Mouse (Mus musculus) adrenal gland, adult 18-20 months (tissue): ENCODE data around the gene Islr2. TPM values are rescaled to one million over a fixed set of nuclear protein-coding genes. Genes with fewer than 3 reads are reported as not detected.

ENCODE experiments used
- DNase-seq, 2 experiments: peaks; one replicate each; pipeline ENCODE4 v3.0.0; 2021 to 2022; ENCODE audit warnings: low spot score in 2 of 2
- total RNA-seq, 2 experiments: library from RNA; stranded (reverse); gene quantifications; 1 replicate in 1 of 2; 2 replicates in 1 of 2; pipeline ENCODE4 v1.2.3; 2021

Islr2 gene
- total RNA-seq, 2 experiments from 2014 or later, result 1.2 to 2.6 TPM

DNA sequence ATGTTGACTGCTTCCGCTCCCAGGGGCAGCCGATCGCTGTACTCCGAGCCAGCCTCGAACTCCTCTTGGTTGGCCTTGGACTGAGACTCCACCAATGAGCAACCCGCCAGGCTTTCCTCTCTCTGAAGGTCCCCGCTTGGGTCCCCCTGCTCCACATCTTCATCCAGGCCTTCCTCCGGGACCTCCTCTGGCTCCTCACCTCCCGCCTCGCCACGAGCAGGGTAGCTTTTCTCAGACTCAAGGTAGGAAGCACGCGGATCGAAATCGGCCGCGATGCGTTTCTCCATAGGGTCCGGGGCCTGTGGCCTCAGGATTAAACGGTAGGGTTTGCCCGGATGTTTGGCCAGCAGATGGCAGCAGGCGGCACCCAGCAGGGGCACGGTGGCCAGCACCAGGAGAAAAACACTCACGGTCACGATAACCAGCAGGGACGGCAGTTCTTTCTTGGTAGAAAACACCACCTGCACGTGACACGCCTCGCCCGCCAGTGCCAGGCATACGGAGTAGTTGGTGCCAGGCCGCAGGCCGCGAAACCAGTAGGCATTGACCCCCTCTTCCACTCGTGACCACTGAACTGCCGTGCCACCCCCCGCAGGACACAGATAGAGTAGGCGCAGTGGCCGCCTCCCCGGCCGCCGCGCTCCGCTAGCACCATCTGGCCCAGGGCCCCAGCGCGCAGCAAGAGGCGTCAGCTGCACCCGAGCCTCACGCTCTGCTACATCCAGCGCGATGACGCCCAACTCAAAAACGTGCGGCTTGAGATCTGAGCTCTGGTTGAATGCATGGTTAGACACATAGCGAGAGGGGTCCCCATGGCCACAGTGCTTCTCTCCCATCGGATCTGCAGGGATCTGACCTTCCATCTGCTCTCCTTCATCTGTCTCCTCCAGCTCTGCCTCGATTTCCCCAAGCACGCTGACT lies 6.1 kb downstream of the Islr2 start:
- DNase-seq, result peak; percentile 64 to 67

DNA sequence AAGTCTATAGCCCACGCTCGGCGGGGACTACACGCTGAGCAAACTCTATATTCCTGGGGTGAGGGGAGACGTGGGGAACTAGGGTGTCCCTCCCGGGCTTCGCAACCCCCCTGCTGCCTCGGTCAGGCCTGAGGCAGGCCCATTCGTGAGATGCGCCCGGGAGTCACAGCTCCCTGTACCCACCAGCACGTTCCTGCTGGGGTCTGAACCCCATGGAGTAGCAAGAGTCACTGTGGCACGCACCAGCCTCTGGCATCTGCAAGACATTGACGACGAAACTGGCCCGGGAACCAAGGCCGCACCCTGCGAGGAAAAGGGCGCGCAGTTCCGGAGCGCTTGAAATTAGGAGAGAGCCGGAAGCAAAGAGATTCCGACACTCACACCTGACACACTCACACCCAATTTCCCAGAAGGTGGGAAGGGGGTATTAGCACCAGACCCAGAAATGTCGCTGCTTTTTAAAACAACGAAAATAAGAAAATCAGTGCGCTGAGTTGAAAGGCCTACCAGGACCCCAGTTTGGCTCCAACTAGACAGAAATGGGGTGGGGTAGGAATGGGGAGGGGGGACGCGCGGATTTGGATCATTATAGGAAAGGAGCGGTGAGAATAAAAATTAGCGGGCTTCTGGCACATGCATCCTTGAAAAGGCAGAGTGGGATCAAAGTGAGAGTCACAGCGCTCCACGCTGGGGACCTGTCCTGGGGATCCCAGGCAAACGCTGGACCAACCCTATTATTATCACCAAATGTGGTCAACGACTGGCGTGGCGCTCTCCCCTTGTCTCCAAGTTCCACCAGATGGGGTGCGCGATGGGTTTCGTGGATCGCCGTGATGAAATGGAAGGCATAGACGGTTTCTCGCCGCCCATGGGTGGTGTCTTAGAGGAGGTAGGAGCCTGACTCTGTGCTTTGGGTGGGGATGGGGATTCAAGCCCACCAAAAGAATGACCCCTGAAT lies 7.2 kb downstream of the Islr2 start:
- no peak for DNase-seq

DNA sequence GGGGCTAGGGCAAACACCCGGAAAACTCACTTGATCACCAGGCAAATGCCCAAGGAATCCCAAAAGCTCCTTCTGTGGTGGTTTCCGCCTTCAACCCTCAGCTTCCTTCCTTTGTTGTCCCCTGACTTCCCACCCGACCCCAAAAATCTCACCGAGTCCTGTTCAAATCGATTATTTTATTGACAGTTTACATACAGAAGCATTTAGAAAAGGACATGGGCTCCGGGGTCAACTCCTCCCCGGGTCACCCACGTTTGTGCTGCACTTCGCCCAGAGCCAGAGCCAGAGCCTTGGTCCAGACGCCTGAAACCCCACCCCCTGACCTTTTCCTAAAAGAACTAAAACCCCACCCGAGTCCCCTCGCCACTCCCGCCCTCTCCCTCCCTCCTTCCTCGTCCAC lies 8.0 kb downstream of the Islr2 start:
- DNase-seq, result no peak

DNA sequence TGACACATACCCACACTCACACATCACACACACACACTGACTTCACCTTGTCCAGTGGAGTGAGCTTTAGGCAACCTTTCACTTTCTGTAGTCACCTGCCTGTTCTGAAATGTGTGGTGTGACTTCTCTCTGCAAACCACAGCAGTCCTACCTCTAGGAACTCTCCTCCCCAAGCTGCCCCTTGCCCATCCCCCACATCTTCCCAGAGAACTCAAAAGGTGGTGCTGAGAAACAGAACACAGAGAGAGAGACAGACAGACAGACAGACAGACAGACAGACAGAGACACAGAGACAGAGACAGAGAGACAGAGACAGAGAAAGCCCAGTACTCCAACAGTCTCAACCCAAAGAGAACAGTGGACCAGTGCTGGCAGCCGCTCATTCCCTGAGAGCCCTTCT lies 8.4 kb downstream of the Islr2 start:
- DNase-seq, result no peak

DNA sequence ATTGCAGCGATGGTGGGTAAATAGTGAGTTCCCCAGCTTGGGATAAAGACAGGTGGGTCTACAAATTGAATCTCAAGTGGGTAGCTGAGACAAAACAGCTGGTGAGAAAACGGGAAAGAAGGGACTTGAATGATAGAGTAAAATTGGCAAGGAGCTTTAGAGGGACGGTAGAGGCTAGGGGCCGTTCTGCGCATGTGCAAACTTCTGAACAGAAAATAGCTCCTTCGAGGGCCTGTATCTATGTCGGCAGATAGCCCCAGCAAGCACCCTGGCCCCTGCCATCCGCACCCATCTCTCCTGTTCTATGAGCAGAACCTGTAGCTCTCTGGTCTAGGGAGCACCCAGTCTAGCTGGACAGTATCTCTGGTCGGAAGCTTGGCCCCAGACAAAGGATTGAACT lies 9.9 kb downstream of the Islr2 start:
- DNase-seq, result no peak

DNA sequence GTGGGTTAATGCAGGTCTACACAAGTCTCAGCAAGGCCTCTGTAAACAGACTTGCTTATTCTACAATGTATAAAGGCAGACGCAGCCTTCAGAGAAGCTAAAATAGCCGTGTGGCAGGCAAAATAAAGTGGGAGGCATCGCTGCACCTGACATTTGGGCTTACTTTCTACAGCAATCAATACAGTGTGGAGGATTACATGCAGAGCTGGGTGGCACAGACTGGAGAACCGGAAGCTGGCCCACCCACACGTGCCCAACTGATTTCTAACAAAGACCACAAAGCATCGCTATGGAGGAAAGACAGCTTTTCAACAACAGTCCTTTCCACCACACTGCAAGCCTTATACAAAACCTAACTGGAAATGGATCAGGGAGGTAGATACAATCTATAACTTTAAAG lies 19.7 kb downstream of the Islr2 start:
- DNase-seq, result no peak

DNA sequence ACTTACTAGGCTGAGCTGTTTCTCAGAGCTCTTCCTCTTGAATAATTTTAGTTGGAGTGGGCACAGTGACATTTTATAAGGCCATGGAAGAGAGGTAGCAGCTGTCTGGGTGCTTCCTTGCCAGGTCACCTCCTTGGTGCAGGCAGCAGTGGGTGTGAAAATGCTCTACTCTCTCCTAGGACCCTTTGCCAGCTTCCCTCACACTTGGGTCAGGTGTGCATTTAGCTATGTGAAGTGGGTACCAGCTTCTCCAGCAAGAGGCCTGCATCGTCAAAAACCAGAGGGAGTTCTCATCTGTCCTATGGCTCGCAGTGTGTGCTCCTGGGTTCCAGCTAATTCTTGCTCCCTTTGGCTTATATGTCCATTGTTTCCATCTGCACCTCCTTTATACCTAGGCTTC lies 24.7 kb downstream of the Islr2 start:
- DNase-seq, result no peak

DNA sequence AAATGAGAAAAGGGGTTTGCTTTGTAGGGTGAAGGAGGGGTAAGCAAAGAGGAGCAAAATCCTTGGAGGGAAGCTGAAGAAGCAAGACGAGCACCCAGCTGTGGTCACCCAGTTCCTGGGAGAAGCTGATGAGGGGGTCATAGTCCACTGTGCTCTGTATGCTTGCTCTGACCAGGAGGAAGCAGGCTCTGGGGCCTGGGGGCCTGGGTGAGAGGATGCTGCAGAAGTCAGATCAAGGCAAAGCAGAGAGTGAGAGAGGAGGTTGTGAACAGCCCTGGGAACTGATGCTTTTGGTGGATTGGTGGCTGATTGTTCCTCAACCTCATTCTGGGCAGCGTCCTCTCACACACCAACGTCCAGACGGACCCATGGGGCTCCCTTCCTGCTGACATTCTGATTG lies 27.0 kb downstream of the Islr2 start:
- DNase-seq, result no peak

DNA sequence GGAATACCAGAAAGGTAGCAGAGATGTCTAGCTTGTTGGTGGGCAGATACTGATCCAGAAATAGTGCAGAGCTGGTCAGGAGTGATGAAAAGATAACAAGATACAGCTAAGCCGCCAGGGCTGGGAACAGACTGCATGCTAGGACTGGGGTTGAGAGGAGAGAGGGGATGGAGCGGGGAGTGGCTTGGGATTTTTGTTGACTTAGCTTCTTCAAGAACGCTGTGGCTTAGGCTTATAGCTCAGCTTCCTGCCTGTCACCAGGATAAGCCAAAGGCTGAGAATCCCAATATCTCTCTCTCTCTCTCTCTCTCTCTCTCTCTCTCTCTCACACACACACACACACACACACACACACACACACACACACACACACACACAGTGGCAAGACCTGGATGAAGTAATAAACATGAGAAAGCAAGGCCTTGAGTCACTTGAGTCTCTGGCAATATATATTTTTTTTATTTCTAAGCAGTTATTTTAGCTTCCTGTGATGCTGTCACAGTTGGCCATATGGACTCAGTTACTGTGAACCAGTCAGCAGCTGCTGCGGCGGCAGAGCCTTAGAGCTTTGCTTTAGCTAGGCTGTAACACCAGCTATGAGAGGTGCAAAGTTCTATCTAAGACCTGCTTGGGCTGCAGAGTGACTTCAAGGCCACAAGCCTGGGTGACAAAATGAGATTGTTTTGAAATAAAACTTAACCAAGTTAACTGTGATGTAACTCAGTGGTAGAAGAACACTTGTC lies 28.2 kb downstream of the Islr2 start:
- DNase-seq, result no peak

DNA sequence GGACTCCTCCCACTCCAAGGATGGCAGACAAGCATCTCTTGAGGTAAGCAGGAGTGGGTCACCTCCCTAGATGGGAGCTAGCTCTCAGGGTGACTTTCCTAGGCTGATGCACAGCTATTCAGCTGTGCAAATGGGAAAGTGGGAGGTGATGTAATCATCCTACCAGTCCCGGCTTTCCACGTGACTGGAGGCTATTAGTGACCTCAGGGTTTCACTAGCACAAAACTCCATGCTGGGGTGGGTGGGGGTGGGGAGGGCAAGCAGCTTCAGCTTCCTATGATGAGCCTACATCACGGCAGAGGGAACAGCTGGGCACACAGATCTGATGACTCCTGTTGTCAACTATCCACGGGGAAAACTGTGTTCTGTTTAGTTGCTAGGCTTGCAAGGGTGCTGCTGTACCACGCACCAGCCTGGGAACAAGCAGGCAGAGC lies 29.3 kb downstream of the Islr2 start:
- no peak for DNase-seq

DNA sequence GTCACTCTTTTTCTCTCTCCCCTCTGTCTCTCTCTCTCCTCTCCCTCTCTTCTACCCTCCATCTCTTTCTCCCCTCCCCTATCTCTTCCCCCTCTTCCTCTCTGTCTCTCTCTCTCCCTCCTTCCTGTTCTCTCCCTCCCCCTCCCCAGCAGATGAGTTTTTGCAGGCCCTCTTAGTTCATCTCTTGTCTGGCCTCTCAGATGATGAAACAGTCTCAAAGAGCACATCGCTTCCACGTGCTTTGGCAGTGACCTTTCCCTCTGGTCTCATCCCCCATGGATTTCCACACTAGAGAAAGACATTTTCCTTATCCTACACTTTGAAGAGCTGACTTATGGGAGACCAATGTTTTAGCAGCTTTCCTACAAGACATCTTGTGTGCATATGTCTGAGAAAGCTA lies 31.3 kb downstream of the Islr2 start:
- no peak for DNase-seq

DNA sequence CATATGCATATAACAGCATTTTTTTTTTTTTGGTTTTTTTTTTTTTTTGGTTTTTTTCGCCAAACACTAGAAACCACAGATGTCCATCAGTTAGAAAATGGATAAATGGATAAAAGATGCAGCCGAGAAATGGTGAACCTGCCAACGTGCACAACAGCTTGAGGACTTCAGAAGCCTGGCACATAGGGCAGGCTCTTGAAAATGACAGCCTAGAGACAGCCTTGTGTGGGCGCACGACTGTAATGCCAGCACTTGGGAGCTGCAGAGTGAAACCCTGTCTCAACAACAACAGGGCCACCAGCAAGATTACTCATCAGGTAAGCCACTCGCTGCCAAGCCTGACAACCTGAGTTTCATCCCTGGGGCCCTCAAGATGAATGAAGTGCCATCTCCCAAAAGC lies 34.7 kb downstream of the Islr2 start:
- no peak for DNase-seq

DNA sequence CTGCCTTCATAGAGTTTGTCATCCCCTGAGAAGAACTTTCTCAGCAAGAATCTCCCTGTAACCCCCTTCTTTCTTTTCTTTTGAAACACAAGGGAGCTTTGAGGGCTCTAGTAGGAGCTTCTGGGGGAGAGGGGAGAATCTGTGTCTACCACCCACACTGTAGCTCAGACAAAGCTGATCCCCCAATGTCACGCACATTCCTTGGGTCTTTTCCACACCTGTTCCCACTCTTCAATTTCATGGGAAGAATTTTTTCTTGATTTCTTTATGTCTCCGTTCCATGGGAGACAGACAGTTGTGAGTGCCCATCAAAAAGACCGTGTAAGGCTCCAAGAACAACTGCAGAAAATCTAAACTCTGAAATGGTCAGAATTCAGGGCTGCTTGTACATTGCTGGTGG lies 35.2 kb downstream of the Islr2 start:
- no peak for DNase-seq

DNA sequence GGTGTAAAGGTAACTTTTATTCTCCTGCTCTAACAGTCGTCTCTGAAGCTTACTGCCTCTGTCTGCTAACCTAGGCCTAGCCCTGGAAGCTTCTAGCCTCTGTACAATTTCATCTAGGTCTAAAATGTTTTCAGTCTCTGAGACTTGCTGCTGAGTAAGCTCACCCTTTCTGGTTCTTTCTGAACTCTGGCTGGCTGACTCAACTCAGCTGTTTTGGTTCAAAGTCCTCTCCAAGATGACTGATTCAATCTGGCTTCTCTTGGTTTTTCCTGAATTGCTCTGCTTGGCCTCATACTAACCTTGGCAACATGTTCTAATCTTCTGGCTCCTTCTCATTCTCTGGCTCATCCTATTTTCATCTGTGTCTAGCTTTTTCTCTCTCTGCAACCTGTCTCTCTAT lies 38.3 kb downstream of the Islr2 start:
- no peak for DNase-seq

DNA sequence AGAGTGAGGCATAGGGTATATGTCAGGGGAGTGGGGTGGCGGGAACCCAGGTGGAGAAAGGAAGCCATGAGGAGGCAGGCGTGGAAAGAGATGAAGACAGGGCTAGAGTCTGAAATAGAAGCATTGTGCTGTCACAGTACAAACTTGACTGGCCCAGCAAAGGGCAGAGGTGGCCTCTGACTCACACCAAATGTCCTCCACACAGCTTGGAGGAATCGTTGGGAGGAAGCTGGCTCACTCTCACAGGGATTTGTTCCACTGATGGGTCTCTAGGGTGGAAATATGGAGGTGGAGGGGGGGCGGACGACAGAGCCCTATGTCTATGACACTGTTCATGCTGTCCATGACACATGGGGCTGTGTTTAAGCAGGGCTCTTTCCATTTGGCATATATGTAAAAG lies 41.0 kb downstream of the Islr2 start:
- DNase-seq, result peak in 1 of 2 experiments; percentile 29

DNA sequence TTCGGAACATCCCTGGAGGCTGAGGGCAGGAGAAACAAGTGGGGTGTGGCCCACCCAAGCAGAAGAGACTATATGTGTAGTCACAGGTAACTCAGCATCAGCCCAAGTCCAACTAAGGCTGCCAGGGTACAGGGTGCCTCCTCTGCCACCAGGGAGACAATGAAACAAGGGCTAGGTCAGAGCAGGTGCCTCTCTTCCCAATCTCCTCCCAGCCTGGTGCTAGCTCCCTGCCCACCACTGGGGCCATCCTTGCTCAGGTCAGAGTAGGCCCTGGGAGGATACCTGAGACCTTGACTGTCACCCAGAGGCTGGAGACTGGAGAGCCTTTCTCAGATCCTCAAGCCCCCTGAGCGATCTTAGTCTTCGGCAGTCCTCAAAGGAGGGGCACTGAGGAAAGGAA lies 41.9 kb downstream of the Islr2 start:
- DNase-seq, result no peak

DNA sequence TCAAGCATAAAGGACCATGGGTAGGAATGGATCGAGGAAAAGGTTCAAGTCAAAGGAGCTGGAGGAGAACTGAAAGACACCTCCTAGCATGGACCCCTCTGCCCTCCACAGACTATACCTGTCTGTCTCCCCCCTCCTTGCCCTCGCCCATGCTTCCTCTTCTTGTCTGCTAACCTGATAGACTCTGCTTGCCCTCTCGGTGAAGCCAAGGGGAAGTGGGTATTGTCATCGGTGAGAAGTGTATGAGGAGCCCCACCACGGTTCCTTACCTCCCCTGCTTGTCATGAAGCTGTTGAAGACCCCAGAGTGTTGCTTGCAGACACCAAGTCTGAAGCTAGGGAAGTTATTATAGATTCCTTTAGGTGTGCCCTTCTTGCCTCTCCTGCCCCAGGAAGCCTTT lies 43.8 kb downstream of the Islr2 start:
- DNase-seq, result no peak

DNA sequence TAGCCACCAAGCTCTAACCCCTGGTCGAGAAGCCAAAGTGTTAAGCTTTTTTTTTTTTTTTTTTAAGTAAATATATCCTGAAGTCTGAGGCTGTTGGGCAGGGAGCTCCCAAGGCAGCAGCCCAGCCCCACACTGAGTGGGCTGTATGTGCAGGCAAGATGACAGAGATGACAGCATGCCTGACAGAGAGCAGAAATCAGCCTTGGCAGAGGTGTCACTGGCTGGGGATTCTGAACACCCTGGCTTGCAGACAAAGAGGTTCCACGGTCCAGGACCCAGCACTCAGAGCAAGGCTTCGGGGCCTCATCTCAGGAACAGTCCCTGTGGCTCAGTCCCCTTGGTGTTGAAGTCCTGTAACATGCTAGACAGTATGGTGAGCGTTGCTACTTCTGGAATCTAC lies 44.3 kb downstream of the Islr2 start:
- DNase-seq, result no peak

DNA sequence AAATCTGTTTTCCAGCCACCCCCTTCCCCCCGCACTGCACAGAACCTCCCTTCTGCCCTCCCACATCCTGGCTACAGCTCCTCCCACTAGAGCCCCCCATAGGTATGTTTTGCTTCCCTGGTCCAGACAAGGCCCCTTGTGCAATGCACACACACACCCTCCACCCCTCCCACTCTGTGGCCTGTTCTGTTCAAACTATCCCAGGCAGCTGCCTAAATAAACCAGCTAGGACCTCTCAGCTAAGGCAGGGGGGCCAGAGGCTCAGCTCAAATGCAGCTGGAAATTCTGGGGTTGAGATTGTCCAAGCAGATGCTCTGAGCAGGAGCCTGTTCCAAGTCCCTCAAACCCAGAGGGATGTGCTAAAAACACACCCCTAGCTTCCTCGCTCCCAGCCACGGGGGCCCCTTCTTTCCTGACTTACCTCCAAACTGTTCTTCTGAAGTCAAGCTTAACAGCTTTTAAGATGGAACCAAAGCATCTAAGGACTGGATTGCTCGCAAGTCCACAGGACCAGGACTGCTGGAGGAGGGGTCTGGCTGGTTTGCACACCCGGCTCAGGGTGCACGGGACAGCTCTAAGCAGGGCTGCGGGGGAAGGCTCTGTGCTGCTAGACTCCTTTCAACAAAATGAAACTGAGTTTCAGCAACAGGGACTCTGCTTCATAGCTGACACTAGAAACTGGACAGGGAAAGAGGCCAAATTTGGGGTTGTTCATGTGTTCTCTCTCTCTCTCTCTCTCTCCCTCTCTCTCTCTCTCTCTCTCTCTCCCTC lies 45.4 kb downstream of the Islr2 start:
- no peak for DNase-seq

DNA sequence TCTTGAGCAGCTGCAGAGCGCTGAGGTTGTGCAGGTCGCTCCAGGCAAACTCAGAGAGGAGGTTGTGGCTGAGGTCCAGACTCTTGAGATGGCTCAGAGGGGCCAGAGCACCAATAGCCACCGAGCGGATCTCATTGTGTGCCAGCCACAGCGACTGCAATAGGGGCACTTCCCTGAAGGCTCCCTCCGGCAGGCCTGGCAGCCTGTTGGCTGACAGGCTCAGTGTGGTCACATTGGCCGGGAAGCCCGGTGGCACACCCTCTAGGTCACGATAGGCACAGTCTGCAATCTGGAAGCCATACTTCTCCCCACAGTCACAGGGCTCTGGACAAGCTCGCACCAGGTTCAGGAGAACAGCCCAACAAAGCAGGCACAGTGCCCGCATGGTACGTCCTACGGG lies 46.3 kb downstream of the Islr2 start:
- DNase-seq, result no peak
